Mouse (Mus musculus): ENCODE results near the gene Itpr2.

- no peak for TF ChIP-seq CTCF (IDR thresholded peaks at IDR 0.05; ENCODE audit: insufficient read depth, low read length)
- TF ChIP-seq POLR2A (IDR thresholded peaks at IDR 0.05; ENCODE audit: borderline replicate concordance, extremely low read depth, low read depth, low read length), result no peak
Measured at GRCm38 (mm10) chr6:146326631-146327030, 175.4 kb downstream of the Itpr2 start.
